Mouse (Mus musculus): Measurements from ENCODE around the gene Plk2. TPM values are rescaled to one million over a fixed set of nuclear protein-coding genes. Genes with fewer than 3 reads are reported as not detected.
A peak's percentile ranks its signal among the peaks of the same experiment; 100 is the strongest.

Plk2 gene
- polyA plus RNA-seq, 1 experiment, result 175 TPM

DNA sequence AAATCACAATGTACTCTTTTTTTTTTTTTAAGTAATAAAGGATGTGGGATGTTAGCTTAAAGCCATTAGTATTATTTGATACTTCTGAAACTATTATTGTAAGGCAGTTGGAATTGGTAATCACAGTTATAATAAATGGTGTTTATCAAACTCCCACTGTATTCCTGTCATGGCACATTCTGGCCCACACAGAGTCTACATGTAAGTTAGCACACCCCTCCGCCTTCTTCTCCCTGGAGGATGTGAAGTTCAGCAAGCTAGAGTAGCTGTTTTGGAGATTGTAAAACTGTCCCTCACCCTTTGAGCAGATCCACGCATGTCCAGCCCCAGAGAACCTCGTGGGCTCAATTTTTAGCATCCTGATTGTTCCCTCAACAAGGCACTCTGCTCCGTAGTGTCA is 37.8 kb downstream of the Plk2 start:
- Histone ChIP-seq H3K4me1 (ENCODE audit: control insufficient read depth, insufficient read depth, low read length) (peaks cover 10% of the 10 kb centered on the region), H3K27ac (ENCODE audit: insufficient read depth, low read length) (no peak overlapping the region), H3K4me3 (ENCODE audit: insufficient read depth, low read length) (no peak overlapping the region)
- TF ChIP-seq CTCF (IDR thresholded peaks at IDR 0.05; ENCODE audit: borderline replicate concordance, insufficient read depth, low read length) (no peak), POLR2A (IDR thresholded peaks at IDR 0.05; ENCODE audit: low read depth, low read length) (no peak)

DNA sequence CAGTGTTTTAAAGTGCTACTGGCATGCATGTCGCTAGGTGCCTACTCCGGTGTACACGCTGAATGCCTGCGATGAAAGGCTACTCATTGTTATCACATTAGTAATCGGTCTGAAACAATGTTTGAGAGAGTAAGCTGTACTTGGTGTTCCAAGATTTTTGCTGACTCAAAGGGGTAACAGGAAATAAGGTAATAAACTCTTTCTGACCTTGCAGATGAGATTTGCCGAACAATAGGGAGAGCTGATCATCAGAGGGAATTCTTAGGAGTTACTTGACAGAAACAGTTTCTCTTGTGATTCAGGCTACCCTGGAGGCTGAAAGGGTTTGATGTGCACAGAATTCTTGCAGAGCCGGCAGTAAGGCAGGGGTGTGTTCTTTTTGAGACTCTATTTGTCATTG is 41.8 kb downstream of the Plk2 start:
- Histone ChIP-seq H3K4me3 (ENCODE audit: insufficient read depth, low read length) (no peak overlapping the region), H3K27ac (ENCODE audit: insufficient read depth, low read length) (peak overlapping the region; percentile 3; the same call in 1 of the 2 replicates), H3K4me1 (ENCODE audit: control insufficient read depth, insufficient read depth, low read length) (peaks cover 10% of the 10 kb centered on the region)
- TF ChIP-seq CTCF (IDR thresholded peaks at IDR 0.05; ENCODE audit: borderline replicate concordance, insufficient read depth, low read length) (no peak), POLR2A (IDR thresholded peaks at IDR 0.05; ENCODE audit: low read depth, low read length) (no peak)

DNA sequence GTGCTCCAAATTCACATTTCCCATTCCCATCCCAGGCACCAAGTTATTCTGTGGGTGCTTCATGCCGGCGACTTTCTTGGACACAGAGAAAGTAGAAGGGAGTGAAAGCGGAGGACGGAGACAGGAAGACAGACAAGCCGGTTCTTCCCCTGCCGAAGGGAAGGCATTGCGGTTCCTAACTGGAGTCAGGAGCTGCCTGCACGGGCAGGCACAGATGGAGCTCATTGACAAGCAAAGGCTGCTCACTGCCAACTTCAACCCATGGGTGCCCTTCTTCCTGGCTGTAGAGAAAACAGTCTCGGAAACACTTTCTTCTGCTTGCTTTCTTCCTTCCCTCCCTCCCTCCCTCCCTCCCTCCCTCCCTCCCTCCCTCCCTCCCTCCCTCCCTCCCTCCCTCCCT is 43.8 kb downstream of the Plk2 start:
- Histone ChIP-seq H3K4me3 (ENCODE audit: insufficient read depth, low read length) (no peak overlapping the region), H3K4me1 (ENCODE audit: control insufficient read depth, insufficient read depth, low read length) (peaks cover 10% of the 10 kb centered on the region), H3K27ac (ENCODE audit: insufficient read depth, low read length) (no peak overlapping the region)
- no peak for TF ChIP-seq POLR2A (IDR thresholded peaks at IDR 0.05; ENCODE audit: low read depth, low read length)
- TF ChIP-seq CTCF (IDR thresholded peaks at IDR 0.05; ENCODE audit: borderline replicate concordance, insufficient read depth, low read length), result no peak

DNA sequence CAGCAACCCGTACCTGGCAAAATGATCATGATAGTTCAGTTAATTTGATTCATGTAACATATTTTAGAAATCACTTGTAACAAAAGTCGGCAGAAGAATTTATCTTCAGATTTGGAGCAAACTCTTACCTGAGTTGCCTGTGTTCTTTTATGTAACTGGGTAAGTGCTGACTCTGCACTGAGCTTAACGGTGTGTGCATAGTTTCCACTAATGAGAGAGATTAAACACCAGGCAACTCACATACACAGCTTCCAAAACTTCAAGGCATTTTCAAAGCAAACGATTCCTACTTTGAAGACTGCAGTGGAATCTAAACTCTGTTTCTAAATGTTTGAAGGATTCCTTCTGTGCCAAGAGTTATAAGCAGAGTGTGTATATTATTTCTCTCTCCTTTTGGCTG is 49.5 kb downstream of the Plk2 start:
- TF ChIP-seq CTCF (IDR thresholded peaks at IDR 0.05; ENCODE audit: borderline replicate concordance, insufficient read depth, low read length) (no peak), POLR2A (IDR thresholded peaks at IDR 0.05; ENCODE audit: low read depth, low read length) (no peak)
- no peak overlapping the region for H3K4me3 ChIP-seq (ENCODE audit: insufficient read depth, low read length)
- H3K4me1 ChIP-seq (ENCODE audit: control insufficient read depth, insufficient read depth, low read length), result peaks cover 6% of the 10 kb centered on the region; the same call in 1 of the 2 replicates
- no peak overlapping the region for H3K27ac ChIP-seq (ENCODE audit: insufficient read depth, low read length)

DNA sequence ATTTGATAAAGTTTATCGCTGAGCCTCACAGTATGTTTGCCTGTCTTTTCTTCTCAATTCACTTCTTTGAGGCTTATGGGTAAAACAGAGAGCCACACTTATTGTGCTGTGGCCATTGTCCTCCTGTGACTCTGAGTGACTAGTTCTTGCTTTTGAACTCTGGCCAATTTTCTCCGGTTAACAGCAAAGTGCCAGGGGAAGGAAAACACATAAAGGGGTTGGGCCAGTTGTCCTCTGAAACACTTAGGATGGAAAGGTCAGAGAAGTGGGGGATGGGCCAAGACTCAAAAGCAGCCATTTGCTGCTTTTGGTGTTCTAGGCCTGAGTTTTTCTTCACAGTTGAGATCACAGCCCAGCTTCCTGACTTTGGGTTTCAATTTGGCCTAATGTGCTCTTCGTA is 50.0 kb downstream of the Plk2 start:
- TF ChIP-seq CTCF (IDR thresholded peaks at IDR 0.05; ENCODE audit: borderline replicate concordance, insufficient read depth, low read length) (no peak), POLR2A (IDR thresholded peaks at IDR 0.05; ENCODE audit: low read depth, low read length) (no peak)
- Histone ChIP-seq H3K27ac (ENCODE audit: insufficient read depth, low read length) (no peak overlapping the region), H3K4me3 (ENCODE audit: insufficient read depth, low read length) (no peak overlapping the region), H3K4me1 (ENCODE audit: control insufficient read depth, insufficient read depth, low read length) (peaks cover 6% of the 10 kb centered on the region; the same call in 1 of the 2 replicates)

DNA sequence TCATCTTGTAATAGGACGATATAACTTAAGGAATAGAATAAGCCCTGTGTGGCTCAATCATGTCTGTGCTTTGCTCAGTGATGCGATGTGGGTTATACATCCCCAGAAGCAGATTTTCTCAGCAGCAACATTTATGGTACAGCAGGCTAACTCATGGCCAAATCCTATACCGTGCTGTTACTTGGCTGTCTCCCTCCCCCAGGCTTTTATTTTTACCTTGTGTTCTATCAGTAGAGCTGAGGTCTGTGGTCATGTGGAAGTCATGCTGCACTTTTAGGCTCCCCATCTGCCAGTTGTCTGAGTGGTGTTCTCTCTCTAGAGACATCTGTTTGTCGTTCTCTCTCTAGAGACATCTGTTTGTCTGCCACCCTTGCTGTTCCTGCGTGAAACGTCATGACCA is 51.6 kb downstream of the Plk2 start:
- TF ChIP-seq POLR2A (IDR thresholded peaks at IDR 0.05; ENCODE audit: low read depth, low read length) (no peak), CTCF (IDR thresholded peaks at IDR 0.05; ENCODE audit: borderline replicate concordance, insufficient read depth, low read length) (no peak)
- Histone ChIP-seq H3K4me1 (ENCODE audit: control insufficient read depth, insufficient read depth, low read length) (peaks cover 6% of the 10 kb centered on the region; the same call in 1 of the 2 replicates), H3K27ac (ENCODE audit: insufficient read depth, low read length) (no peak overlapping the region), H3K4me3 (ENCODE audit: insufficient read depth, low read length) (no peak overlapping the region)

DNA sequence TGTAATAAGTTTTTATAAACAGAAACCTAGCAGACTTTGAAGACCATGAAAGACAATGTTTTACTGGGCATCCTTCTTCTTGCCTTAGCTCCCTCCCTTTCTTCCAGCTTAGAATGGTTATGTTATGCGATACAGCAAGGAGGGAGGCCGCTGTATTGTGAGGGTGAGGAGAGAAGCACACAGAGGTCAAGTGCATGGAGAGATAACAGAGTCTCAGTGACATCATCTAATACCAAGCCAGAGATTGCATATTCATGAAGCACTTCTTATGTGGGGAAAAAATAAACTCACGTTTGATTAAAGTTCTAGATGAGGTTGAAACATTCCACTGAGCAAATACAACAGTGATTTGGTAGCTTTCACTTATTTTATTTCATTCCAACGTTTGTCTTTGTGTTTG is 55.2 kb downstream of the Plk2 start:
- TF ChIP-seq CTCF (IDR thresholded peaks at IDR 0.05; ENCODE audit: borderline replicate concordance, insufficient read depth, low read length), result no peak
- Histone ChIP-seq H3K27ac (ENCODE audit: insufficient read depth, low read length) (no peak overlapping the region), H3K4me3 (ENCODE audit: insufficient read depth, low read length) (no peak overlapping the region), H3K4me1 (ENCODE audit: control insufficient read depth, insufficient read depth, low read length) (peaks cover 2% of the 10 kb centered on the region; the same call in 1 of the 2 replicates)

Other genes with a start within 250 kb of the Plk2 start
- 2.8 and 3.0 TPM in 2 replicates for gene Rab3c, start 114.0 kb upstream of the Plk2 start, polyA plus RNA-seq (2011; ENCODE audit: insufficient read length, low read depth, missing spikeins)
- gene Gapt, start 37.8 kb upstream of the Plk2 start, polyA plus RNA-seq (2011; ENCODE audit: insufficient read length, low read depth, missing spikeins), result not detected in 2 replicates

All from embryonic fibroblast, embryonic 13.5 days (primary cell).